ENCODE assay signal across 8 mouse cellular contexts in genomic region chr6:91979301-91979996, GRCm38 (mm10). TPM values are rescaled to one million over a fixed set of nuclear protein-coding genes. Genes with fewer than 3 reads are reported as not detected.
DNase-seq lines count a peak whose midpoint lies in the region; ATAC-seq and TF ChIP-seq lines count a peak whose summit lies in the region.

No protein-coding gene starts in this region.

- H3K4me1 ChIP-seq in lung, embryonic 14.5 days (ENCODE audit: insufficient read depth): no peaks in the 10 kb centered on the region
- peaks cover 18% of the 10 kb centered on the region for H3K4me1 ChIP-seq in heart, embryonic 10.5 days
- H3K4me1 ChIP-seq in limb, embryonic 12.5 days (replicated peaks): 0 out of 2 replicates have a peak, but pooled peaks cover 3% of the 10 kb centered on the region
- H3K4me1 ChIP-seq in neural tube, embryonic 14.5 days (ENCODE audit: control insufficient read depth, insufficient read depth, low read length): no peaks in the 10 kb centered on the region; the same call in 1 of the 2 replicates

- WGBS in lung, embryonic 14.5 days: 6% methylated on average over 23 of the region's 23 CpGs
- 5% methylated on average over 23 of the region's 23 CpGs for WGBS in heart, embryonic 10.5 days
- WGBS in limb, embryonic 12.5 days: 8% methylated on average over 23 of the region's 23 CpGs
- 11% methylated on average over 23 of the region's 23 CpGs for WGBS in neural tube, embryonic 14.5 days

- DNase-seq in lung, embryonic 14.5 days: peak; percentile 27
- no peak for DNase-seq in lung, adult 18-20 months
- no peak for DNase-seq in heart, embryonic 10.5 days (ENCODE audit: low spot score)
- no peak for DNase-seq in thymus, postnatal 36 days
- no peak for DNase-seq in left cerebral cortex, adult 8-10 months (ENCODE audit: low spot score in 2 of 2)

- peak overlapping the region; percentile 88 for H3K4me2 ChIP-seq in lung, embryonic 14.5 days
- H3K4me2 ChIP-seq in limb, embryonic 12.5 days: peak overlapping the region; percentile 90
- H3K4me2 ChIP-seq in neural tube, embryonic 14.5 days (ENCODE audit: low read depth, low read length): peak overlapping the region; percentile 92

- no peak overlapping the region for H3K27ac ChIP-seq in lung, embryonic 14.5 days (ENCODE audit: low read depth)
- peak overlapping the region; percentile 85 for H3K27ac ChIP-seq in heart, embryonic 10.5 days
- no peak overlapping the region for H3K27ac ChIP-seq in limb, embryonic 12.5 days
- H3K27ac ChIP-seq in neural tube, embryonic 14.5 days (ENCODE audit: low read depth, low read length): no peak overlapping the region

- peaks cover 17% of the 10 kb centered on the region for H3K27me3 ChIP-seq in lung, embryonic 14.5 days (ENCODE audit: insufficient read depth, low read length)
- H3K27me3 ChIP-seq in heart, embryonic 10.5 days (ENCODE audit: insufficient read depth, poor library complexity, severe bottlenecking): peaks cover 52% of the 10 kb centered on the region
- H3K27me3 ChIP-seq in limb, embryonic 12.5 days: peaks cover 54% of the 10 kb centered on the region
- no peaks in the 10 kb centered on the region for H3K27me3 ChIP-seq in neural tube, embryonic 14.5 days (ENCODE audit: control insufficient read depth, insufficient read depth, low read length)

- ATAC-seq in lung, embryonic 14.5 days (ENCODE audit: insufficient read depth): peak; percentile 36
- ATAC-seq in limb, embryonic 12.5 days (ENCODE audit: insufficient number of reproducible peaks, insufficient read depth, low FRiP score, low TSS enrichment, low read depth): no peak
- peak; percentile 23; the same call in 1 of the 2 replicates for ATAC-seq in neural tube, embryonic 14.5 days (ENCODE audit: low read depth)
- no peak for ATAC-seq in monocyte, adult 5-6 weeks (replicated peaks; ENCODE audit: insufficient number of reproducible peaks, low FRiP score, low TSS enrichment, poor library complexity, severe bottlenecking)

- H3K9ac ChIP-seq in lung, embryonic 14.5 days: peak overlapping the region; percentile 62
- peak overlapping the region; percentile 70 for H3K9ac ChIP-seq in limb, embryonic 12.5 days (replicated peaks)
- H3K9ac ChIP-seq in neural tube, embryonic 14.5 days (replicated peaks; ENCODE audit: low read depth, low read length): peak overlapping the region; percentile 75

- H3K9me3 ChIP-seq in lung, embryonic 14.5 days (ENCODE audit: low read depth, low read length): no peaks in the 10 kb centered on the region
- H3K9me3 ChIP-seq in heart, embryonic 10.5 days: no peaks in the 10 kb centered on the region
- no peaks in the 10 kb centered on the region for H3K9me3 ChIP-seq in limb, embryonic 12.5 days
- no peaks in the 10 kb centered on the region for H3K9me3 ChIP-seq in neural tube, embryonic 14.5 days (ENCODE audit: control insufficient read depth, low read length)

- TF ChIP-seq CTCF in lung, embryonic 14.5 days (IDR thresholded peaks at IDR 0.05; ENCODE audit: low read depth): no peak

- no peaks in the 10 kb centered on the region for H3K36me3 ChIP-seq in lung, embryonic 14.5 days (ENCODE audit: insufficient read depth)
- no peaks in the 10 kb centered on the region for H3K36me3 ChIP-seq in heart, embryonic 10.5 days
- H3K36me3 ChIP-seq in limb, embryonic 12.5 days: no peaks in the 10 kb centered on the region
- no peaks in the 10 kb centered on the region for H3K36me3 ChIP-seq in neural tube, embryonic 14.5 days (ENCODE audit: control insufficient read depth, insufficient read depth, low read length)

- peak overlapping the region; percentile 59 for H3K4me3 ChIP-seq in lung, embryonic 14.5 days (ENCODE audit: low read depth, low read length)
- H3K4me3 ChIP-seq in heart, embryonic 10.5 days: peak overlapping the region; percentile 73
- peak overlapping the region; percentile 60 for H3K4me3 ChIP-seq in limb, embryonic 12.5 days (replicated peaks)
- H3K4me3 ChIP-seq in neural tube, embryonic 14.5 days (ENCODE audit: low read depth, low read length): peak overlapping the region; percentile 61

RNA-seq across cellular contexts. Expression of gene Fgd5, which starts 0.8 kb away (rescaled TPM):
- 15.6 and 16.9 TPM in 2 replicates for polyA plus RNA-seq in lung, embryonic 14.5 days (2014; fragmentation: Nextera tagmentation; extraction: Ambion mirVana)
- polyA plus RNA-seq in heart, embryonic 10.5 days (2016; fragmentation: Nextera tagmentation; extraction: Ambion mirVana): 12.9 and 15.7 TPM in 2 replicates
- polyA plus RNA-seq in limb, embryonic 12.5 days (2016; fragmentation: Nextera tagmentation; extraction: Ambion mirVana): 5.8 and 7.0 TPM in 2 replicates
- polyA plus RNA-seq in neural tube, embryonic 14.5 days (2014; fragmentation: Nextera tagmentation; extraction: Ambion mirVana): 17.2 and 19.0 TPM in 2 replicates
- 0.10 to 0.21 TPM in 2 of 3 replicates, not detected in the other for total RNA-seq in monocyte, adult 5-6 weeks (2017)
- 1 to 10 TPM; 4.9 to 6.1 (median 5.6) TPM for total RNA-seq in left cerebral cortex, adult 8-10 months (2022)

Comparison
In these comparisons a context has a peak if more than half of its experiments do, and no peak if none do; other contexts are left out.
1. ATAC-seq: peak in lung, embryonic 14.5 days (single experiment) and neural tube, embryonic 14.5 days (single experiment); none in limb, embryonic 12.5 days (single experiment) and monocyte, adult 5-6 weeks (single experiment).
2. Peak in every context shown above with its lines, with median percentiles within 50 percentile points of each other: H3K4me2 ChIP-seq, H3K4me3 ChIP-seq and H3K9ac ChIP-seq.